Mouse (Mus musculus) layer of hippocampus, postnatal 36 days (tissue): ENCODE results near the gene Sorcs2. TPM values are rescaled to one million over a fixed set of nuclear protein-coding genes. Genes with fewer than 3 reads are reported as not detected.

Experiments used
- DNase-seq, 2 experiments: peaks; one replicate each; pipeline ENCODE4 v3.0.0; 2022
- total RNA-seq, 2 experiments: library from RNA; stranded (reverse); gene quantifications; 2 replicates each; pipeline ENCODE4 v1.2.3; 2021

The Sorcs2 gene
- total RNA-seq, 2 experiments from 2014 or later, result 52.0 to 56.6 TPM

DNA sequence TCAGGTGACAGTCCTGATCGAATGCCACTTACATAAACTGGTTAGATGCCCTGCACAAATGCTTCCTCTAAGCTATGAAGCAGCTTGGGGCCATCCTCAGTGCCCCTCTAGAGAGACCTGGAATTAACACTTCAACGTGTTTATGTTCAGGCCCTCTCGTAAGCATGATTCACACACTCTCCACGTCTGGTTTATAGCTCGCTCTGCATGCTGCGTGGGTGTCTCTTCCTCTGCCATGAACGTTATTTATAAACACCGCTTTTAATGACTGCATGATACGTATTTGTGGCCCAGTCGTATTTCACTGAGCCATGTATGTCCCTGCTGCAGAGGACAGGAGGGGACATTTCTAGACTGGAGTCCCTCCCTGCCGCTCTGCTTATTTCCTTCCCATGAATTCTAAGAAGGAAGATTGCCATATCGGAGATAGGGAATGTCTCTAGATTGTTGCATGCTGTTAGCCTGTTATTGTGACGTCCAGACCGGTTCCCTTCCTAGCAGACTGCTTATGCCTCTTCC is 340.1 kb downstream of the Sorcs2 start:
- DNase-seq, result no peak

- DNase-seq, result no peak
Observed at GRCm38 (mm10) chr5:36056921-36057320, 341.0 kb downstream of the Sorcs2 start.

DNA sequence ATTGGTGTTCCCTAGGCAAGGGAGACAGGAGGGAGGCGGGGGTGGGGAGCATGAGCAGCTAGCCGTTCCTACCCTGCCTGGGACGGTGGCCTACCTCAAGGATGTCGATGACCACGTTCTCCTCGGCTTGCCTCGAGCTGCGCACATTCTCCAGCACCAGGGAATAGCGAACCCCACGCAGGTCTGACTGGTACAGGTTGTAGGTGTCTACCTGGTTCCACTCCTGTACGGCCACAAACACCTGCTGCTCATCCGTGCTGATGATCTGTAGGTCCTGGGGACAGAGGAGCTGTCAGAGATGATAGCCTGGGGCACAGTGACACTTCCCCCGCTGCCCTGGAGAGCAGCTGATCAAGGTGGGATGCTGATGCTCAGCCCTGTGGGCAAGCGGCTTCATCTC is 342.1 kb downstream of the Sorcs2 start:
- no peak for DNase-seq

- DNase-seq, result no peak
Observed at GRCm38 (mm10) chr5:36054498-36054897, 343.4 kb downstream of the Sorcs2 start.

DNA sequence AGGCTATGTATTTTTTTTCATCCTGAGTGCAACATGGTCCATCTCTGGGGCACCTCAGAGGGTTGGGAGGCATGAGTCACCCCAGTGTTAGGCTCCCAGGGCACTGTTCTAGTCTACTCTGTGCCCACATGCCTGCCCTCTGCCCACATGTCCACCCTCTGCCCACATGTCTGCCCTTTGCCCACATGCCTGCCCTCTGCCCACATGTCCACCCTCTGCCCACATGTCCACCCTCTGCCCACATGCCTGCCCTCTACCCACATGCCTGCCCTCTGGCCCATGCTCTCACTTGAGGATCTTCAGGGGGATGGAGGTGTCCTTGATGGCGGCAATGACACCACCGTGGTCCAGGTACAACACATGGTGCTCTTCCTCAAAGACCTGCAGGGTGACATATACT is 354.8 kb downstream of the Sorcs2 start:
- no peak for DNase-seq

GRCm38 (mm10) chr5:36041756-36042155 is 356.2 kb downstream of the Sorcs2 start:
- DNase-seq, result no peak

- DNase-seq, result no peak
Observed at GRCm38 (mm10) chr5:36041236-36041562, 356.7 kb downstream of the Sorcs2 start.

GRCm38 (mm10) chr5:36040398-36041235 is 357.3 kb downstream of the Sorcs2 start:
- no peak for DNase-seq

DNA sequence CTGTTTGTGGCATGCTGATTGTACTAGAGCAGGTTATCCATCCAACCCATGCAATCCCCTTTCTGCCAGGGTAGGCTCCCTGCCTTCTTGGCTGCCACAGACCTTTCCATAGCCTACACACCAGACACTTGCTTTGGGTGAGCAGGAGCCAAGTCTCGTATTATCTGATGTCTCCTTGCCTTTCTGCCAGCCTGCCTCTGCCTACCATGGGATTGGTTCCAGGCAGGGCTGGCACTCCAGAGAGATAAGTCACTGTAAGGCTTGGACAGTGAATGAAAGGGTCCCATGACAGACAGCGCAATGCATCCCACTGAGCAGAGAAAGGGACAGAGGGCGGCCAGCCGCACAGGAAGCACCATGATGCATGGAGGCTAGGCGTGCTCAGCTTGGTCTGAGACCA is 358.3 kb downstream of the Sorcs2 start:
- no peak for DNase-seq

GRCm38 (mm10) chr5:36033531-36034426 is 364.2 kb downstream of the Sorcs2 start:
- DNase-seq, result peak in 1 of 2 experiments; percentile 54

- DNase-seq, result no peak
Observed at GRCm38 (mm10) chr5:36025076-36025475, 372.9 kb downstream of the Sorcs2 start.

GRCm38 (mm10) chr5:36024003-36024685 is 373.8 kb downstream of the Sorcs2 start:
- DNase-seq, result peak in 1 of 2 experiments; percentile 13

DNA sequence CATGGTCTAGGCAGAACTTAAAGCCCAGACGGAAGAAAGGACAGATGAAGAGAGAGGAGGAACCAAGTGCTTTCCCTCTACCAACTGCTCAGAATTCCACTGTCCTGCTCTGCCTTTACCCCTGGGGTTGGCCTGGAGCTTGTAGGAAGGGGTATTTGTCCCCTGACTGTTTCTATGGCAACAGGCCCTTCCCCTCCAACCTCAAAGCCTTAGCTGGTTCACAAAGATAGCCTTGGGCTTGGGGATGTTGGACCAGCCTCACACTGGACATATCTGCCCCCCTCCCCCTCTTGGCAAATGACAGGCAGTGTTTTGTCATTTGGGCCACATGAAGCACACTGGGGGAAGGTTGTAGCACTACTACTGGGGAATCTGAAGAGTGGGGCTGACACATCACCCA is 375.6 kb downstream of the Sorcs2 start:
- no peak for DNase-seq

- DNase-seq, result no peak
Observed at GRCm38 (mm10) chr5:36021091-36021490, 376.8 kb downstream of the Sorcs2 start.

DNA sequence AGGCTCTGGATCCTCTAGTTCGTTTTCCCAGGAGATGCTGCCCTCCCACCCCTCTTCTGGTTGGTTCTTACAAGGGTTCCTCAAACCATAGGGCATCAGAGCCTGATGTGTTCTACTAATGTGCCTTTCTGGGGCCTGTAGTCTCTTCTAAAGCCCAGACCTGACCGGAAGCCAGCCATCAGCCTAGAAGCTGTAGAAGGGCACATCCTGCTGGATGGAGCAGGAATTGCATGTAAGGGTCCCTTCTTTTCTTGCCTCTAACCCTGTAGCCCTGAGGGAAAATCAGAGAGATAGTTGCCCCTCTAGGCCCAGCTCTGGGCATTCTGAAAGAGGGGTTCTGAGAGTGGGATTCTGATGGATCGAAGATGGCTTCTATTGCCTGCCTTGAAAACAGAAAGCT is 379.6 kb downstream of the Sorcs2 start:
- DNase-seq, result no peak

DNA sequence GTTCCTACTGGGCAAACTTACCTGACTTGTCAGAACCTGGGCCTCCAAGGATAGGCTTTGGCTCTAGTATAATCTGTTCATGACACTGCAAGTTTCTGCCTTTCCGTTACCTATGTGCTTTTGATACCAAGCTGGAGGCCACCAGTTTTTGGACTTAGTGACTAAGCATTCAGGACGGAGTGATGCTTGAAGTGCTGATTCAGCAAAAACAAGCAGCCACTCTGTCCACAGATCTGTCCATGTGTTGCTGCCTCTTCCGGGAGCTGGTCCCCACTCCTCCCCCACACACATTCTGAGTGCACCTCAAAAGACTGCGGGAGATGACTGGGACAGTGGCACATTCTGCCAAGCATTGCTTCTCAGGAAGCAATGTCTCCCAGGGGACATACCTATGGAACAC is 388.5 kb downstream of the Sorcs2 start:
- DNase-seq, result no peak

GRCm38 (mm10) chr5:36007649-36008048 is 390.3 kb downstream of the Sorcs2 start:
- DNase-seq, result peak; percentile 15 to 33

- DNase-seq, result no peak
Observed at GRCm38 (mm10) chr5:36006586-36006985, 391.4 kb downstream of the Sorcs2 start.

DNA sequence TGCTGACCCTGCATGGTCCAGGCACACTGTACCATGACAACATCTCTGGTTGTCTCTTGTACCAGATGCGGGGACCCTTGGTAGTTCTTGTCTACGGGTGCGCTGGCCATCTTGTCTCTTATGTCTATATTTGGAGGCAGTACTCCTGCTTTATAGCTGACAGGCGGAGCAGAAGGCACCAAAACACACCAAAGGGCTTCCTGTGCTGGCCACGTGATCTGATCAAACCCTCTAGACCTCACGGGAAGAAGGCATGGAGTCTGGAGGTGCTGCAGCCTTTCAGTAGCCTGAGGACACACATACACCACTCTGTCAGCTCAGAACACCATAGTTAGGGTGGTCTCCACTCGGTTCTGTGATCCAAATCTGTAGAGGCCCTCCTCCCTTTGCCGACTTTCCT is 391.8 kb downstream of the Sorcs2 start:
- no peak for DNase-seq

GRCm38 (mm10) chr5:36003797-36004196 is 394.1 kb downstream of the Sorcs2 start:
- no peak for DNase-seq

DNA sequence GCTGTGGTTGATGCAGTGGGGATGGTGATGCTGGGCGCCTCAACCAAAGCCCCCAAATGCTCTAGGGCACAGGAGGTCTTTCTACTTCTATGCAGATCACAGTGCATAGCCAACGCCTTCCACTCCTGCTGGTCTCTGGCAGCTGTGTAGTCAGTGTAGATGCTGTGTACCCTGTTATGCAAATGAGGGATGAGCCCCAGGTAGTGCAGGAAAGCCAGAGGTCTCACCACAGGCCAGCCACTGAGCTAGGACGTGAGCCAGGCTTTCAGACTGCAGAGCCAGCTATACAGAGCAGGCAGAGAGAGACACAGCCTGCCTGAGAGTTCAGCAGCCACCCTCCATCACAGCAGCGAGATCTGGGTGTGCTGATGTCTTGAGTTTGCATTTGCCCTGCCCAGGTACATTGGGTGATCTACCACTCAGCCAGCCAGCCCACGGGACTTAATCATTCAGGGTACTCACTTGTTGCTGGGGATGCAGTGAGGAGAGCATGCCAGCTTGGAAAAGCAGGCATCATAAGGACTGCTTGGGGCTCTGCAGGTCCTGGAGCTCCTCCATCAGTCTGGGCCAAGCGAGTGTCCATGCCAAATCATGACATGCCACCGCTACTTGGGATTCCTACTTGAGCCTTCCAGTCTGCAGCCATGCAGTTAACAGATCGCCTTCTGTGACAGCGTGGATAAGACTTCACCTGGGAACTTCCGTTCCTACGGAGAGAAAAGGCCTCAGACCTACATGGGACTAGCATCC is 407.8 kb downstream of the Sorcs2 start:
- no peak for DNase-seq

DNA sequence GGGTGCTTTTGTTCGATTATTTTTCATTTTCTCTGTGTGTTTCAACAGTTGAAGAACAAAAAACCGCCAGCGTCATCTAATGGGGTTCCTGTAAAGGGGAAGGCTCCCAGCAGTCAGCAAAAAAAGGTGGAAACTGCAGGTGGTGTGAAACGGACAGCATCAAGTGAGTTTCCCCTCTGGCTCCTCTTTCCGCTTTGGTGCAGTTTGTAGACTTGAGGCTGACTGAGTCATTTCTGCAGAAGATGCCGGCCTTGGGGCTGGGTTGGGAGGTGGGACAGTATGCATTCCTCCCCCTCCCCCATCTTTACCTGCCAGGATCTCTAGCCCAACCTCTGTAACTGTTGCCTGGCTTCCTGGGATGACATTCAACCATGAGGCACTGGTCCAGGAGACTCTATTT is 408.4 kb downstream of the Sorcs2 start:
- no peak for DNase-seq
